Mouse (Mus musculus) left cerebral cortex, postnatal 36 days (tissue): ENCODE data around the gene Prkn. TPM values are rescaled to one million over a fixed set of nuclear protein-coding genes. Genes with fewer than 3 reads are reported as not detected.
"Not testable (repeated sequence)": the region's sequence is repeated elsewhere in the genome, so short reads cannot be mapped to it uniquely, and the experiment has no call there.

Source experiments
- DNase-seq, 2 experiments: peaks; one replicate each; pipeline ENCODE4 v3.0.0; 2021 to 2022; ENCODE audit warnings: low spot score in 2 of 2, mixed read lengths in 1 of 2
- intact Hi-C: fragments of 180-260 bp; cut with DNase I; formaldehyde crosslinking; loops from one replicate; pipeline ENCODE4 v1.15.1; 2025
- total RNA-seq, 2 experiments: library from RNA; stranded (reverse); gene quantifications; 2 replicates each; pipeline ENCODE4 v1.2.3; 2021

The Prkn gene
- total RNA-seq, 2 experiments from 2014 or later = 15.0 to 20.2 TPM

- intact Hi-C loops = no loop called here
- DNase-seq = no peak
Observed at GRCm38 (mm10) chr17:11107007-11107406, 266.8 kb downstream of the Prkn start.

DNA sequence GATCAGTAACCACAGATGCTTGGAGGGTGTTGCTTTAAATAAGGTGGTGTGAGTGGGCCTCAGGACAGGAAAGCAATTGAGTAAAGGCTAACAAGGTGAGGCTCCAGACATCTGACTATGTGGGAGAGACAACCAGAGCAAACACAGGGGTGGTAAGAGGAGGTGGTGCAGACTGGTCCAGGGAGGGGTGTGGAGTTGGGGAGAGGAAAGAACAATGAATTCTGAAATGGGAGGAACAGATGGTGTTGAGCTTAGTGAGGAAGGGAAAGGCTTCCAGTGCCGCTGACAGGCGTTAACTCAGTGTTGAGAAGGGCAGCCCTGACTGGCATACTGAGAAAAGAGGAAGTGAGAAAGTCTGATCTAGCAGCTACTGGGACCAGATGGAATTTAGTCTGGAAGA, 267.7 kb downstream of the Prkn start:
- intact Hi-C loops = no loop called here
- peak; percentile 26 to 29 for DNase-seq

GRCm38 (mm10) chr17:11117508-11117907, 277.3 kb downstream of the Prkn start:
- intact Hi-C loops = no loop called here
- no peak for DNase-seq

- intact Hi-C loops = no loop called here
- DNase-seq = peak in 1 of 2 experiments; percentile 11
Observed at GRCm38 (mm10) chr17:11124048-11124447, 283.9 kb downstream of the Prkn start.

DNA sequence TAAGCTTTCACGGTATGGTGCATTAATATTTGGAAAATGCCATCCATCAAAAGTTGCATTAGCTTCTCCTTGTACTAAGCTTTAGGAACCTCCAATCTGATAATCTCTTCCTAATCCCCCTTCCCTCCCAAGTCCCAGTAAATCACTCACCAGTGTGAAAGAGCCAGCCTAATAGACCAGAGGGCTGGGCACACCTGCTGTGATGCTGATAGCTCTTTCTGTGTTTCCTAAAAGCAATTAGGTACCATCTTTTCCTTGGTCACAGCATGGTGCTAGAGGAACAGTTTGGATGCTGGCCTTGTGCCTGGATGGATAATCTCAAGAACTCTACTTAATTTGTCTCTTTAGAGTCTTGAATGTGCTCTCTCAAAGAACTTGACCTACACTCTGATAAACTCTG, 287.0 kb downstream of the Prkn start:
- no peak for DNase-seq
- intact Hi-C loops = no loop called here

- intact Hi-C loops = no loop called here
- no peak for DNase-seq
Observed at GRCm38 (mm10) chr17:11130919-11131318, 290.7 kb downstream of the Prkn start.

DNA sequence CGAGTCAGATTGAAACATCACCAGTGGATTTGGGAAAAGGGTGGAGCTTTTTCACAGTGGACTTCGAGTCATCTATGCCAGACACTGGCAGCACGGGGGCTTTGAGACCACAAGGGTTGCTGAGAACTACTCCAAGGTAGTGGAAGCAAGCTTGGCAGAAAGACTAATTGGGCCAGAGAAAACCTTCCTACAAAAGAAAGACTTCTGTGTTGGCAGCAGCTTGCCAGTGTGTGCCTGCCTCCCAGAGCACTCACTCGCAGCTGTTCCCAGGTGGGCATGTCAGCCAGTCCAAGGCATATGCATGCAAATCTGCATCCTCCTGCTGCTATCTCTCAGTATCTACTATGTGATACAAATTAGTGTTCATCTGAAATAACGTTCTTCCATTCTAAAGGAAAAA, 302.1 kb downstream of the Prkn start:
- DNase-seq = peak; percentile 54 to 56
- intact Hi-C loops = no loop called here

- intact Hi-C loops = loop anchor here (5.0 kb wide), 1 partner anchor 56 kb away; no protein-coding TSS in a partner anchor
- no peak for DNase-seq
Observed at GRCm38 (mm10) chr17:11156119-11156518, 315.9 kb downstream of the Prkn start.

DNA sequence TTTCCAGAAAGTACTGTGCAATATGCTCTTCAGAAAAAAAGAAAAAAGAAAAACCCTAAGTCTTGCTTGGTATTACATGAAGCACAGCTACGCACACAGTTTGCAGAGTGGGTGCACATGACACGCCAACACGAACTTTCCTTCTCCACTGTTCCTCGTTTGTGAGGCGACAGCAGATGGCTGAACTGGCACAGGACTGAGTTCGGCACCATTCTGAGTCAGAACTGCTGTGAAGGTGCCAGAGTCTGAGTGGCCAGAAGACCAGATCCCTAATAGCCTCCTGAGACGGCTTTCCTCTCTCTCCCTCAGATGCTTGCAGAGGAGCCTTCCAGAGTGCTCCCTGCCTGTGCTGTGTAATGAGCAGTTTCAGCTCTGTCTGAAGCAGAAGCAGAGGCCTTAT, 317.4 kb downstream of the Prkn start:
- DNase-seq = peak; percentile 86 to 87
- intact Hi-C loops = loop anchor here (5.0 kb wide), 1 partner anchor 55 kb away; no protein-coding TSS in a partner anchor

GRCm38 (mm10) chr17:11161436-11161835, 321.3 kb downstream of the Prkn start:
- DNase-seq = no peak
- intact Hi-C loops = no loop called here

- no peak for DNase-seq
- intact Hi-C loops = no loop called here
Observed at GRCm38 (mm10) chr17:11162770-11163169, 322.6 kb downstream of the Prkn start.

- intact Hi-C loops = no loop called here
Observed at GRCm38 (mm10) chr17:11187356-11187755, 347.2 kb downstream of the Prkn start.

GRCm38 (mm10) chr17:11188494-11188893, 348.3 kb downstream of the Prkn start:
- intact Hi-C loops = no loop called here
- DNase-seq = no peak

More at GRCm38 (mm10) chr17:11187356-11187755, 347.2 kb downstream of the Prkn start:
- no peak for DNase-seq

DNA sequence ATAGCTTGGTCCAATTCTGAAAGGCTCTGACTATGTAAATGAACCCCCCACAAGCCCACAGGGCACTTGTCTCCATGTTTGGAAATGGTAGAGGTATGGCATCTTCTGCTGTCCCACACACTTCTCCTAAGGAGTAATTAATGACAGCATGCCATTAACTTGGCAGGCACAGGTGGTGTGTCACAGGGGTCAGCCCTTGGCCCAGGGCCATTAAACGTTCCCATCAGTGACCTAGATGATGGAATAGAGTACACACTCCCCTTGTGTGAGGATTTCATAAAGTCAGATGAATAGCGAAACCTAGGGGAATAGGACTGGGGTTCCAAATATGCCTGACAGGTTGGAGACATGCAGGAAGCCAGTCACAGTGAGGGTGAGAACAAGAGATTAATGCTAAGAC, 350.1 kb downstream of the Prkn start:
- intact Hi-C loops = no loop called here
- DNase-seq = no peak

- DNase-seq = no peak
- intact Hi-C loops = no loop called here
Observed at GRCm38 (mm10) chr17:11198134-11198533, 357.9 kb downstream of the Prkn start.

GRCm38 (mm10) chr17:11209063-11209462, 368.9 kb downstream of the Prkn start:
- intact Hi-C loops = not testable (repeated sequence)
- peak; percentile 48 to 51 for DNase-seq

GRCm38 (mm10) chr17:11211006-11211405, 370.8 kb downstream of the Prkn start:
- DNase-seq = peak; percentile 17 to 29
- intact Hi-C loops = loop anchor here (5.0 kb wide), 1 partner anchor 54 kb away; no protein-coding TSS in a partner anchor

GRCm38 (mm10) chr17:11211591-11211990, 371.4 kb downstream of the Prkn start:
- DNase-seq = peak in 1 of 2 experiments; percentile 14
- intact Hi-C loops = loop anchor here (5.0 kb wide), 1 partner anchor 54 kb away; no protein-coding TSS in a partner anchor

GRCm38 (mm10) chr17:11213689-11214088, 373.5 kb downstream of the Prkn start:
- intact Hi-C loops = loop anchor here (5.0 kb wide), 1 partner anchor 56 kb away; no protein-coding TSS in a partner anchor
- DNase-seq = no peak

- no peak for DNase-seq
- intact Hi-C loops = no loop called here
Observed at GRCm38 (mm10) chr17:11229011-11229410, 388.8 kb downstream of the Prkn start.

DNA sequence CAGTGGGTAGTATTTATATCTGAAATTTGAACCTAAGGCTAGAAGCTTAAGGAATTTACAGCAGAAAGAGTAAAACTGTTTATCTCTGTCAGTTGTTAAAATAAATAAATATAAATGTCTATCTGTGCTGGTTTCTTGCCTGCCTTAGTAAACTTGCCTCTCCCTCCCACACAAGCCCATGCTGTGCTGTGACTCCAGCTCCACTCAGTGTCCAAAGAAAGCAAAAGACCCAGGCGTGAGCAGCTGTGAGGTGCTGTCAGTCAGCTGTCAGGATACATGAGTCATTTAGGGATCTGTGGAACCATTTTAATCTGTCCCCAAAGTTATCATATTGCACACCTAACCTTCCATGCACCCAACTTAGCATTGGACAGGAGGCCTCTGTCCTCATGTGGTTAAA, 389.2 kb downstream of the Prkn start:
- DNase-seq = no peak
- intact Hi-C loops = no loop called here
